Mouse (Mus musculus) small intestine, adult 2 months (tissue): ENCODE results near the gene Nav2.

Source experiments
- CTCF ChIP-seq: fragments of 200-500 bp; IDR thresholded peaks from 2 replicates; pipeline ENCODE4 v1.5.1; 2012; ENCODE audit warnings: low read depth, mild to moderate bottlenecking, control low read depth, inconsistent platforms, low read length, moderate library complexity, mixed read lengths; ENCODE audit not compliant: insufficient replicate concordance, insufficient read length; ENCODE audit errors: extremely low read depth
- POLR2A ChIP-seq: fragments of 200-500 bp; IDR thresholded peaks from 2 replicates; pipeline ENCODE4 v1.6.1; 2012; ENCODE audit warnings: low read depth, mild to moderate bottlenecking, control low read depth, inconsistent platforms, low read length, moderate library complexity

DNA sequence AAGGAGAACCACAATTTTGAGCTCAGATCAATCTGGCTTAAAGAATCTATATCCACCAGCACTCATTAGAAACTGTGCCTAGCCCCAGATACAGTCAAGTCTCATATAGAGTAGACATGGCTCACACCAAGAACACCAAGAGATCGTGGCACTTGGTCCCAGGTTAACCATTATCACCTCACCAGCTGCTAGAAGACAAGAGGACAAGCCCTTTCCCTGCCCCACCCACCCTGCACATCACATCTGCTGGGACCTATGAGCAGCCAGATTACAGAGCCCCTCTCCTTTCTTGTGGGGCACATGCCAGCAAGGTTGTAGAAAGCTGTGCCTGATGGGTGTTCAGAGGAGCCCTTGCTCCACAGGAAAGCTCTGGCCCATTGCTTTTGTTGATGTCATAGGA, 411.5 kb downstream of the Nav2 start:
- TF ChIP-seq CTCF (no peak), POLR2A (no peak)
